Comparison of ENCODE assay signal across 16 mouse cellular contexts in genomic region chr14:47820571-47821143, GRCm38 (mm10).
A peak's percentile ranks its signal among the peaks of the same experiment; 100 is the strongest.
DNase-seq lines count a peak whose midpoint lies in the region; ATAC-seq lines count a peak whose summit lies in the region.
"Had no signal": no experiment of that assay in that cellular context is flagged by ENCODE, and none has a peak within 500 bp of the region (broad histone marks: within the 10 kb centered on the region; RNA-seq: fewer than 3 reads in every experiment).

No protein-coding gene starts in this region.

- ATAC-seq in hindbrain, embryonic 13.5 days (ENCODE audit: low FRiP score), result 0 out of 2 replicates have a peak, but pooled peaks have one; percentile 59
- no peak; the same call in 1 of the 2 replicates for ATAC-seq in hindbrain, embryonic 12.5 days (ENCODE audit: low FRiP score)
- ATAC-seq in midbrain, embryonic 15.5 days (replicated peaks), result peak; percentile 56; the same call in 1 of the 2 replicates
- no peak for ATAC-seq in midbrain, embryonic 11.5 days (ENCODE audit: low FRiP score)
- peak; percentile 81; the same call in 1 of the 2 replicates for ATAC-seq in hindbrain, embryonic 16.5 days
- ATAC-seq: CD4-positive, CD25-positive, alpha-beta regulatory T cell, adult 4 months; intestine, embryonic 15.5 days had no signal

- peaks cover 9% of the 10 kb centered on the region; the same call in 1 of the 2 replicates for H3K4me1 ChIP-seq in hindbrain, embryonic 13.5 days (replicated peaks)
- no peaks in the 10 kb centered on the region; the same call in 1 of the 2 replicates for H3K4me1 ChIP-seq in hindbrain, embryonic 12.5 days
- H3K4me1 ChIP-seq in midbrain, embryonic 15.5 days, result peaks cover 6% of the 10 kb centered on the region; the same call in 1 of the 2 replicates
- H3K4me1 ChIP-seq in midbrain, embryonic 11.5 days (ENCODE audit: control insufficient read depth, insufficient read depth, low read length), result no peaks in the 10 kb centered on the region
- H3K4me1 ChIP-seq in hindbrain, embryonic 16.5 days (ENCODE audit: control insufficient read depth, insufficient read depth, low read depth, low read length), result no peaks in the 10 kb centered on the region; the same call in 1 of the 2 replicates
- H3K4me1 ChIP-seq: liver, embryonic 15.5 days; megakaryocyte, embryonic 14.5 days had no signal

- DNase-seq in midbrain, embryonic 11.5 days (ENCODE audit: low spot score, missing footprints), result no peak
- peak; percentile 42 for DNase-seq in ZHBTc4 (ENCODE audit: low read depth, low spot score)
- no peak for DNase-seq in urinary bladder, adult 18-20 months (ENCODE audit: low spot score in 2 of 2)
- DNase-seq: cerebellum, adult 11-12 months; embryo, embryonic 11 days; heart, adult 18-20 months; kidney, postnatal 14 days; layer of hippocampus, adult 9-11 months had no signal

- no peaks in the 10 kb centered on the region for H3K9me3 ChIP-seq in hindbrain, embryonic 13.5 days
- H3K9me3 ChIP-seq in hindbrain, embryonic 12.5 days (replicated peaks), result no peaks in the 10 kb centered on the region
- no peaks in the 10 kb centered on the region for H3K9me3 ChIP-seq in midbrain, embryonic 15.5 days
- H3K9me3 ChIP-seq in midbrain, embryonic 11.5 days (ENCODE audit: control insufficient read depth, low read length), result no peaks in the 10 kb centered on the region
- H3K9me3 ChIP-seq in hindbrain, embryonic 16.5 days (ENCODE audit: control insufficient read depth, low read length), result no peaks in the 10 kb centered on the region
- H3K9me3 ChIP-seq: intestine, embryonic 15.5 days; liver, embryonic 15.5 days; megakaryocyte, embryonic 14.5 days had no signal

- no peak overlapping the region for H3K4me2 ChIP-seq in hindbrain, embryonic 13.5 days
- no peak overlapping the region for H3K4me2 ChIP-seq in hindbrain, embryonic 12.5 days (replicated peaks)
- H3K4me2 ChIP-seq in midbrain, embryonic 15.5 days, result no peak overlapping the region
- H3K4me2 ChIP-seq in midbrain, embryonic 11.5 days, result no peak overlapping the region
- H3K4me2 ChIP-seq in hindbrain, embryonic 16.5 days (ENCODE audit: low read length), result no peak overlapping the region
- H3K4me2 ChIP-seq: intestine, embryonic 15.5 days; liver, embryonic 15.5 days had no signal

- peak overlapping the region; percentile 14; the same call in 1 of the 2 replicates for H3K27ac ChIP-seq in hindbrain, embryonic 13.5 days
- H3K27ac ChIP-seq in hindbrain, embryonic 12.5 days, result no peak overlapping the region
- no peak overlapping the region for H3K27ac ChIP-seq in midbrain, embryonic 15.5 days
- H3K27ac ChIP-seq in midbrain, embryonic 11.5 days (ENCODE audit: low read depth, low read length), result no peak overlapping the region
- H3K27ac ChIP-seq in hindbrain, embryonic 16.5 days (ENCODE audit: low read depth, low read length), result no peak overlapping the region
- H3K27ac ChIP-seq: intestine, embryonic 15.5 days; liver, embryonic 15.5 days had no signal

- WGBS in hindbrain, embryonic 13.5 days, result 69% methylated on average over 13 of the region's 13 CpGs
- WGBS in hindbrain, embryonic 12.5 days, result 70% methylated on average over 13 of the region's 13 CpGs
- 65% methylated on average over 13 of the region's 13 CpGs for WGBS in midbrain, embryonic 15.5 days
- WGBS in midbrain, embryonic 11.5 days, result 85% methylated on average over 13 of the region's 13 CpGs
- WGBS in hindbrain, embryonic 16.5 days, result 65% methylated on average over 12 of the region's 13 CpGs

- H3K9ac ChIP-seq in hindbrain, embryonic 13.5 days, result no peak overlapping the region
- H3K9ac ChIP-seq in hindbrain, embryonic 12.5 days, result no peak overlapping the region
- no peak overlapping the region for H3K9ac ChIP-seq in midbrain, embryonic 15.5 days
- H3K9ac ChIP-seq in midbrain, embryonic 11.5 days (ENCODE audit: low read length), result no peak overlapping the region
- H3K9ac ChIP-seq in hindbrain, embryonic 16.5 days (ENCODE audit: low read depth, low read length), result no peak overlapping the region
- H3K9ac ChIP-seq: intestine, embryonic 15.5 days; liver, embryonic 15.5 days had no signal

- no peaks in the 10 kb centered on the region for H3K27me3 ChIP-seq in hindbrain, embryonic 13.5 days
- H3K27me3 ChIP-seq in hindbrain, embryonic 12.5 days, result no peaks in the 10 kb centered on the region
- no peaks in the 10 kb centered on the region for H3K27me3 ChIP-seq in midbrain, embryonic 15.5 days (replicated peaks)
- H3K27me3 ChIP-seq in midbrain, embryonic 11.5 days (ENCODE audit: control insufficient read depth, insufficient read depth, low read length), result no peaks in the 10 kb centered on the region
- no peaks in the 10 kb centered on the region for H3K27me3 ChIP-seq in hindbrain, embryonic 16.5 days (replicated peaks; ENCODE audit: control insufficient read depth, insufficient read depth, low read length)
- H3K27me3 ChIP-seq: intestine, embryonic 15.5 days; liver, embryonic 15.5 days; megakaryocyte, embryonic 14.5 days had no signal

- no peak overlapping the region for H3K4me3 ChIP-seq in hindbrain, embryonic 13.5 days
- no peak overlapping the region for H3K4me3 ChIP-seq in hindbrain, embryonic 12.5 days
- no peak overlapping the region for H3K4me3 ChIP-seq in midbrain, embryonic 15.5 days
- no peak overlapping the region for H3K4me3 ChIP-seq in midbrain, embryonic 11.5 days (ENCODE audit: low read depth, low read length)
- H3K4me3 ChIP-seq in hindbrain, embryonic 16.5 days (ENCODE audit: low read length), result no peak overlapping the region
- H3K4me3 ChIP-seq: intestine, embryonic 15.5 days; liver, embryonic 15.5 days; megakaryocyte, embryonic 14.5 days had no signal

- no peaks in the 10 kb centered on the region for H3K36me3 ChIP-seq in hindbrain, embryonic 13.5 days
- no peaks in the 10 kb centered on the region for H3K36me3 ChIP-seq in hindbrain, embryonic 12.5 days
- H3K36me3 ChIP-seq in midbrain, embryonic 15.5 days (replicated peaks), result no peaks in the 10 kb centered on the region
- H3K36me3 ChIP-seq in midbrain, embryonic 11.5 days (ENCODE audit: control insufficient read depth, insufficient read depth, low read length), result no peaks in the 10 kb centered on the region
- H3K36me3 ChIP-seq in hindbrain, embryonic 16.5 days (ENCODE audit: control insufficient read depth, insufficient read depth, low read length), result no peaks in the 10 kb centered on the region
- H3K36me3 ChIP-seq: intestine, embryonic 15.5 days; liver, embryonic 15.5 days had no signal

Comparison
In these comparisons a context has a peak if more than half of its experiments do, and no peak if none do; other contexts are left out.
1. ATAC-seq: peak in hindbrain, embryonic 13.5 days (single experiment), midbrain, embryonic 15.5 days (single experiment) and hindbrain, embryonic 16.5 days (single experiment); none in hindbrain, embryonic 12.5 days (single experiment) and midbrain, embryonic 11.5 days (single experiment).